Mouse (Mus musculus) urinary bladder, adult 18-20 months (tissue): ENCODE measurements at regions not wholly inside any gene's neighbourhood (a gene's known extent, or its start where the extent isn't known, plus 50 kb on each side); places are given as distances from the start of the nearest gene placed in this dataset.
"Not testable (repeated sequence)": the region's sequence is repeated elsewhere in the genome, so short reads cannot be mapped to it uniquely, and the experiment has no call there.

Experiments used
- DNase-seq, 2 experiments: peaks; one replicate each; pipeline ENCODE4 v3.0.0; 2022; ENCODE audit warnings: low spot score in 2 of 2, mixed read lengths in 2 of 2

DNA sequence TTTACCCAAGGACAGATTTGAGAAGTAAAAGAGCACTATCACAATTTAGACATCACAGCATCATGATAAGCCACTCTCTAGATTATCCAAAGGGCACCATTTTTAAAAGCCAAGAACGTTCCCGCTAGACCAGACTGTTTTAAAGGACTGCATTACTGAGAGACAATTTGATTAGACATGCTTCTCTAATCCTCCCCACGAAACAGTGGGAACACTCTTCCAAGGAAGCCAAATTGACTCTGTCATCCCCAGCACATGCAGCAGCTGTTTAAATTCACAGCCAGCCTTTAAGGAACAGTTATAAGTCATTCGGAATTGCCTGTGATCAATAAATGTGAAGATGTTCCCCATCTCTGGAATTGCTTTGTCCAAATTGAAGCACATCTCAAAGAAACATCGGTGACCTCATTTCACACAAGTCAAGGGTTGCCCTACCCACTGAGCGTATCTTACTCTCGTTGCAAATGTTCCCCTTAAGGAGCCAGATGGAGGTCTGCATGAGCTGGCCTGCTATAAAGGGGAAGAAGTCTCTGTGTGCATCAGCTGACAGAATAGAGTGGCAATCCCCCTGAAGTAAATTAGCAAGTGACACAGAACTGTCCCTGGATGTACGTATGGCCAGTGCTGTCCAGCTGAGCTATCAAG is 393.2 kb downstream of the Pid1 start:
- DNase-seq: no peak

- not testable (repeated sequence) for DNase-seq
Measured at GRCm38 (mm10) chr1:83964631-83965030, 399.3 kb downstream of the Pid1 start.

GRCm38 (mm10) chr1:83961761-83962160 is 402.2 kb downstream of the Pid1 start:
- no peak for DNase-seq

GRCm38 (mm10) chr1:83959756-83960155 is 404.2 kb downstream of the Pid1 start:
- no peak for DNase-seq

- no peak for DNase-seq
Measured at GRCm38 (mm10) chr1:83922900-83923299, 441.1 kb downstream of the Pid1 start.

- no peak for DNase-seq
Measured at GRCm38 (mm10) chr1:83915454-83915853, 448.5 kb downstream of the Pid1 start.

DNA sequence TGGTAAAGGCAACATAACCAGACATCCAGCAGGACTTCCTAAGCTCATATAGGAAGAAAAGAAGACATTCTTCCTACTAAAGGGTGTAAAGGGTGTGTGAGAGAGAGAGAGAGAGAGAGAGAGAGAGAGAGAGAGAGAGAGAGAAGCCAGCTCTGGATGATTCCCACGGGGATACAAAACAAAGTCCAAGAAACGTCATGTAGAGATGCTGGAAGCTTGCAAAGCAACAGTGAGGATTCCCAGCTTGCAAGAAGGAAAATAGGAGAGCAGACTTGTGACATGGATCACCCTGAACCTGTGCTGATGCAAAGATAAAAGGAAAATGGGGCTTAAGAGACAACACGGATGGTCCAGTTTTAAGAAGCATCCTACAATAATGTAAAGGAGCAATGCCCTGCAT is 456.6 kb downstream of the Pid1 start:
- no peak for DNase-seq

DNA sequence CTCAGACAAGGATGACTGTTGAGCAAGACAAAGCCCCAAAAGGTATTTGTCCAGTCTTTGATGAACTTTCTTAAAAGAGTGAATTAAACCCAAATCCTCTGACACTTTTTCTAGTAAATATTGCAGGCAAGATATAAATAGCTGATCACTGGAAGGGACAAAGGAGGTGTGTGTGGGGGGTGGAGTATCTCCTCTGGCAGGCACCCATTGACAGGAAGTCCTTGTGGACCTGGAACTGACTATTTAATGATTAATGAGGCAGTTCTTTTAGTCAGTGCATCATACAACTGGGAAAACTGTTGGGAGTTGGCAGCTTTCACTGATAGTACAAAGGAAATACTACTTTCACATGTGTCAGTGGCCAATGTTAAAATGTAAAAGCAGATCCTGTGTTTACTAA is 457.1 kb downstream of the Pid1 start:
- no peak for DNase-seq

DNA sequence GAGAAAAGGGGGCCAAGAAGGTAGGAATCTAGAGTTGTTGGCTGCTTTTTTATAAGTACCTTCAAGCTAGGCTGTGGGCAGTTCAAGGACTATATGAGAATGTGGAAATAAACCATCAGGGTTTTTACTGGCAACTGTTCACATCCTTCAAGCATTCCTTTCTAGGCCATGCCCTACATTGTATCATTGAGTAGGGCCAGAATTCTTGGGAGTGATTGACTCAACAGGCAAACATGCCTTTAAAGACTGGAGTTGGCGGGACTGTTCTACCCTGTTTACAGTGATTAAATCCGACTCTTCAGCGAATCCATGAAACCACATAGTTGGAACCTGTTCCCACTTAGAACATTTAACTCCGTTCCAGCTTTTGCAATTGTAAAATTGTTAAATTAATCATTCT is 463.8 kb downstream of the Pid1 start:
- DNase-seq: no peak

GRCm38 (mm10) chr1:83896650-83897049 is 467.3 kb downstream of the Pid1 start:
- DNase-seq: no peak

GRCm38 (mm10) chr1:83879109-83879399 is 471.1 kb upstream of the Sphkap start:
- DNase-seq: no peak

DNA sequence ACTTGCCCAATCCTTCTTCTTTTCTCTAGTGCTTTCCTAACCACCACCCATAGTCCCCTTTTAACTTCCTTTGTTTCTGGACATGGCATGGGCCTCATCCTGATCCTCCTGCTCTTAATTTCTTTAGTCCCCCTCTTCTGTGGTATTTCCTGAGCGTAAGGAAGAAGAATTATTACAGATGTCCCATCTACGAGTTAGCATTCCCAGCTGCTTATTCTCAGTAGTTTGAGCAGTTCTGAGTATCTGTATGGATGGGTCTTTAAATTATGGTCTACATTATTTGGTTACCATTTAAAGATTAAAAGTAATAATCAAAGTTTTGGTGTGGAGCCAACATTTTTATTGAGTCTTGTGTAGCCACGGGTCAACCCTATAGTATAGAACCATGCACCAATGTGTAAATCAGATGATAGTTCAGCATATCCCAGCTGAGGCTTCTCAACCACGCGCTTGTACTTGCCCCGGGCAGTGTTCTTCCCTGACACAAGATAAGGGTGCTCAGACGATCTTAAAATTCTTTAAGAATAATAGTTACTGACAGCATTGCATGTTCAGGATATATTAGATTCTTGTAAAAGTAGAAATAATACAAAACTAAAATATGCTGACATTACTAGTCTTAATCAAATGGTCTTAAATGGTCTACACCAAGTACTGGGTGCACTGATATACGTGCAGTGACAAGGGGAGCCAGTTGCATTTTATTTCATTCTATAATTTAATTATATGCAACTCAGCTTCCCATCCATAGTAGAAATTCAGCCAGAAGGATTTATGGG is 470.5 kb upstream of the Sphkap start:
- DNase-seq: no peak

DNA sequence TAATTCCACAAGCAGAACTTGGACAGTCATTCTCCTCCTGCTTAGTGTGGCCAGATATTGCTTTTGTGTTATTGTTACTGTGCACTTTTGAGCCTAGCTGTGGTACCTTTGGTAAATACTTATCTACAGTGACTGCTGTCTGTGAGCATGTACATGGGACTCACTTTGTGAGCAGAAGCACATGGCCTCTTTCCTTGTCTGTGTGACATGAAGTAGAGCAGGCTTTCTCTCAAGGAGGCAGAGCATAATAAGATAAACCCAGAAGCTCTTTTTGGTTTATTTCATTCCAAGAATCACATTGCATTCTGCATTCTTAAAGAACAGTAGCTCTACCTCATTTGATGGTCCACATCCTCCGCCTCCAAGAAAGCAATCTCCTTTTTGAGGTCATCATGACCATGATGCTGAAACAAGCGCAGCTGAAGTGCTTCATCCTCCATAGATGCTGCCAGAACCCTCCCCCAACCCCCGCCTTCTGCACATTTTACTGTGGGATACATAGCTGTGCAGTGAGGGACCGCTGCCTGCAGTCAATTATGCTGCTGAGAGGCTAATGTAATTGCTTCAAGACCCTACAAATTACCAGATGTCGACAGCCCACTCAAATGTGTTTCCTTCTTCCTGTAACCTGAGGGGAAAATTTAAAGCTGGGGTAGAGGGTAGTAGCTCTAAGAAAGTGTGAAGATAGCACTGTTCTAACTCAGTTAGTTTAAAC is 463.0 kb upstream of the Sphkap start:
- peak in 1 of 2 experiments; percentile 2 for DNase-seq

DNA sequence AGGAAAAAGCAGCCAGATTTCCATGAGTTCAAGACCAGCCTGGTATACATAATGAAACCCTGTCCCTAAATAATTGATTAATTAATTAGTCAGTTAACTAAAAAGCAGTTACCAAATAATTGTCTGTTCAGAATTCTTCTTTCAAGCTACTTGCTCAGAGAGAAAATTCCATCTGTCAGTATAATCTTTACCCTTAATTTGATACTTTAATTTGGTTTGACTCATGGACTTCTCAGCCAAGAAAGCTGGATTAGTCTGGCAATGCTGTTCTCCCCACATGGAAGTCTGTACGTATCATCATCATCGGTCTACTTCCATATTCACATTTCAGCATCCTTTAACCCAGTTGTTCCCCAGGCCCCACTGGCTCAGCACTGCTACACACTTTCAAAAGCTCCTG is 461.0 kb upstream of the Sphkap start:
- DNase-seq: no peak

GRCm38 (mm10) chr1:83862541-83862940 is 454.5 kb upstream of the Sphkap start:
- no peak for DNase-seq

- no peak for DNase-seq
Measured at GRCm38 (mm10) chr1:83862128-83862527, 454.1 kb upstream of the Sphkap start.

DNA sequence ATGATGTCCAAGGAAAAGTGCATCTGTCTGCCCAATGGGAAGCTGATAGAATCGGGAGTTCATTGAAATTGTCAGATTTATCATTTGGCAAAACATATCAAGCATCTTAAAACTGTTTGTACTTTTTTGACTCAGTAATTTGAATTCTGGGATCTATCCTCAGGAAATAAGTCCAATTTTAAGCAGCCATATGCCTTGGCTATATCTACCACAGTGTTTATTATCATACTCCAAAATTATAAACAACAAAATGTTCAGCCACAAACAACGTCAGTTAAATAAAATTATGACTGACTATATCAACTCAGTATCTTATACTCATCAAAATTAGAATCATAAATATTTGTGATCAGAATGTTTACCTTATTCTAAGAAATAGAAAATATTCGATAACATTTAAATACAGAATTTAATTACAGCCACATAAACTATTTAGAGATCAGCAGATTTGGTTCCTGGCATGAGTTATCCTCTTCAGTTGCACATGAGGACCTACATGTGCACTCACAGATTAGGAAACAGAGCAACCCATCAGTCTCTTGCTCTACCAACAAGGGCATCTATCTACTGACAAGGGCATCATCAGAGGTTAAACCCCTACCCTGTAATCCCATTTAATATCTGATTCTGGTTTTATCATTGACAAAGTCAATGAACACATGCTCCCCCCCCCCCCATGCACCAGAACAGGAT is 451.9 kb upstream of the Sphkap start:
- no peak for DNase-seq

GRCm38 (mm10) chr1:83853996-83854395 is 446.0 kb upstream of the Sphkap start:
- DNase-seq: no peak

GRCm38 (mm10) chr1:83851081-83851480 is 443.1 kb upstream of the Sphkap start:
- no peak for DNase-seq

GRCm38 (mm10) chr1:83848414-83848813 is 440.4 kb upstream of the Sphkap start:
- no peak for DNase-seq

DNA sequence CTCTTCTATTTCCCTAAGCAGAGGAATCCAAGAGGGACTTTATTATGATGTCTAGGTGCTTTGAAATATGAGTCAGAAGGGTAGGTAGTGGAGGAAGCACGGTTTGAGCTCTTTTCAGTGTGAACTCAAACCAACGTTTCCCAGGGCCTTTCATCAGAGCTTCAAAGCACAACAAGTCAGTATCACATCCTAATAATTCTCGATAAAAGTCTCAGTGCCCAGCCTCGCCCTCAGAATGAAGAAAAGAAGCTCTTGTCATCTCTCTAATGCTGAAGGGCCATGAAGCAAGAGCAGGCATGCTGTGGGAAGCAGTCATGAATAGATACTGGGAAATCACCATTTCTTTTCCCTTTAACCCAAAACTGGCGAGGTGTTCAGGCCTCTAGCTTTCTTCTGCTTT is 440.0 kb upstream of the Sphkap start:
- no peak for DNase-seq

DNA sequence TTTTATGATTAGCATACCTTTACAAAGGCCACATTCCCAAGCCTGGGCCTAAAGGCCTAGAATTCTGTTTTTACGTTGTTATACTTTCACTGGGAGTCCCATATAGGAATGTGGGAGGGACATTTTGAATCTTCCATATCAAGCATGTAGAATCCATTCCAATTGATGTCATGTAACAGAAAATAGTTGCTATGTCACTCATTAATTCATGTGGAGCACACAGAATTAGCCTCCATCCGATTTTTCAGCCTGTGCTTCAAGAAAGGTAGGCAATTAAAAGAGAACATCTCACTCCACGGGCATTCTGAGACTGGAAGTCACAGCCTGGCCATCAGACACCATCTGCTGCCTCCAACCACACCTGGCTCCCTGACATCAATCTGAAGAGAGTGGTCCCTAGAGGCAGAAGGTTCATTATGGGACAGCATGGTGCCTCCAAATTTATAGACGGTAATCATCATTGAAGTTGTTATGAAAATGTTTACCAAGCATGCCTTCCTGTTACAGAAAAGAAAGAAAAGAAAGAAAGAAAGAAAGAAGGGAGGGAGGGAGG is 436.9 kb upstream of the Sphkap start:
- no peak for DNase-seq
